Mouse (Mus musculus): ENCODE results near the gene Siah1a.

Gene Siah1a

GRCm38 (mm10) chr8:86745935-86746441, 254 bp upstream of the Siah1a start:
- in situ Hi-C loops (cut with MboI; ENCODE audit: unreplicated experiment in 2 of 2) = loop anchor here (10.0 to 25.0 kb wide), 2 partner anchors 139 to 1466 kb away; partner anchors contain the start of gene N4bp1 (in 1 of the 2)

GRCm38 (mm10) chr8:86744313-86745220, 1.2 kb downstream of the Siah1a start:
- in situ Hi-C loops (cut with MboI; ENCODE audit: unreplicated experiment in 2 of 2) = loop anchor here (10.0 to 25.0 kb wide), 2 partner anchors 140 to 1468 kb away; partner anchors contain the start of gene N4bp1 (in 1 of the 2)

- in situ Hi-C loops (cut with MboI; ENCODE audit: unreplicated experiment in 2 of 2) = loop anchor here (10.0 to 25.0 kb wide), 2 partner anchors 142 to 1470 kb away; partner anchors contain the start of gene N4bp1 (in 1 of the 2)
Measured at GRCm38 (mm10) chr8:86742605-86743345, 3.0 kb downstream of the Siah1a start.

GRCm38 (mm10) chr8:86741627-86742026, 4.1 kb downstream of the Siah1a start:
- in situ Hi-C loops (cut with MboI; ENCODE audit: unreplicated experiment in 2 of 2) = loop anchor here (10.0 to 25.0 kb wide), 2 partner anchors 143 to 1471 kb away; partner anchors contain the start of gene N4bp1 (in 1 of the 2)

- in situ Hi-C loops (cut with MboI; ENCODE audit: unreplicated experiment in 2 of 2) = loop anchor here (10.0 to 25.0 kb wide), 2 partner anchors 144 to 1471 kb away; partner anchors contain the start of gene N4bp1 (in 1 of the 2)
Measured at GRCm38 (mm10) chr8:86740899-86741298, 4.8 kb downstream of the Siah1a start.

GRCm38 (mm10) chr8:86735446-86736111, 10.2 kb downstream of the Siah1a start:
- in situ Hi-C loops (cut with MboI; ENCODE audit: unreplicated experiment in 2 of 2) = loop anchor here in 1 of 2 experiments (25.0 kb wide), 1 partner anchor 1477 kb away; no protein-coding TSS in a partner anchor

GRCm38 (mm10) chr8:86734954-86735353, 10.8 kb downstream of the Siah1a start:
- in situ Hi-C loops (cut with MboI; ENCODE audit: unreplicated experiment in 2 of 2) = loop anchor here in 1 of 2 experiments (25.0 kb wide), 1 partner anchor 1477 kb away; no protein-coding TSS in a partner anchor

- in situ Hi-C loops (cut with MboI; ENCODE audit: unreplicated experiment in 2 of 2) = loop anchor here in 1 of 2 experiments (25.0 kb wide), 1 partner anchor 1478 kb away; no protein-coding TSS in a partner anchor
Measured at GRCm38 (mm10) chr8:86734171-86734570, 11.6 kb downstream of the Siah1a start.

- in situ Hi-C loops (cut with MboI; ENCODE audit: unreplicated experiment in 2 of 2) = loop anchor here in 1 of 2 experiments (25.0 kb wide), 1 partner anchor 1481 kb away; no protein-coding TSS in a partner anchor
Measured at GRCm38 (mm10) chr8:86730860-86731259, 14.9 kb downstream of the Siah1a start.

GRCm38 (mm10) chr8:86730303-86730702, 15.4 kb downstream of the Siah1a start:
- in situ Hi-C loops (cut with MboI; ENCODE audit: unreplicated experiment in 2 of 2) = loop anchor here in 1 of 2 experiments (25.0 kb wide), 1 partner anchor 1482 kb away; no protein-coding TSS in a partner anchor

- in situ Hi-C loops (cut with MboI; ENCODE audit: unreplicated experiment in 2 of 2) = loop anchor here in 1 of 2 experiments (10.0 to 25.0 kb wide), 2 partner anchors 176 to 1484 kb away; no protein-coding TSS in a partner anchor
Measured at GRCm38 (mm10) chr8:86728224-86728950, 17.3 kb downstream of the Siah1a start.

- in situ Hi-C loops (cut with MboI; ENCODE audit: unreplicated experiment in 2 of 2) = loop anchor here in 1 of 2 experiments (10.0 to 25.0 kb wide), 2 partner anchors 178 to 1485 kb away; no protein-coding TSS in a partner anchor
Measured at GRCm38 (mm10) chr8:86726959-86727358, 18.8 kb downstream of the Siah1a start.

GRCm38 (mm10) chr8:86721490-86721889, 24.2 kb downstream of the Siah1a start:
- in situ Hi-C loops (cut with MboI; ENCODE audit: unreplicated experiment in 2 of 2) = loop anchor here in 1 of 2 experiments (10.0 kb wide), 1 partner anchor 183 kb away; no protein-coding TSS in a partner anchor

- in situ Hi-C loops (cut with MboI; ENCODE audit: unreplicated experiment in 2 of 2) = loop anchor here in 1 of 2 experiments (10.0 kb wide), 1 partner anchor 184 kb away; no protein-coding TSS in a partner anchor
Measured at GRCm38 (mm10) chr8:86720756-86721459, 24.8 kb downstream of the Siah1a start.

- in situ Hi-C loops (cut with MboI; ENCODE audit: unreplicated experiment in 2 of 2) = no loop called here
Measured at GRCm38 (mm10) chr8:86719368-86719767, 26.4 kb downstream of the Siah1a start.

GRCm38 (mm10) chr8:86718332-86718994, 27.3 kb downstream of the Siah1a start:
- in situ Hi-C loops (cut with MboI; ENCODE audit: unreplicated experiment in 2 of 2) = no loop called here

- in situ Hi-C loops (cut with MboI; ENCODE audit: unreplicated experiment in 2 of 2) = no loop called here
Measured at GRCm38 (mm10) chr8:86713407-86714188, 32.1 kb downstream of the Siah1a start.
